ENCODE assay signal across 31 mouse cellular contexts in the genomic region with DNA sequence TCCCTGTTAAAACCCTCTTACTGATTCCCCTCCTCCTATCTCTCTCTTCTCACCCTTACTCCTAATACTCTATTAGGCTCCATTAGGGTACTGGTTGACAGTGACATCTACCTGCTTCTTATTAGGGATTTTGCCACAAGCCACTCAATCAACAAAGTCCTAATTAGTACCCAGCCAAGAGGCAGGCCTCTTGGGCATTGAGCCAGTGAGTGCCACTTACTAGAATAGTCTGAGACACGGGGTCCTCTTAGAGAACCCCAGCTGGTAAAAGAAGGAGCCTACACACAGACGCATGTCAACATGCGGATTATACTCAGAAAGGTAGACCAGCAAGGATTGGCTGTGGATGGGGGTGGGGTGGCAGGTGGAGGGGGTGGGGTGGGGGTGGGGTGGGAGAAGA. TPM values are rescaled to one million over a fixed set of nuclear protein-coding genes. Genes with fewer than 3 reads are reported as not detected.
DNase-seq lines count a peak whose midpoint lies in the region; ATAC-seq and TF ChIP-seq lines count a peak whose summit lies in the region.
"Had no signal": no experiment of that assay in that cellular context is flagged by ENCODE, and none has a peak within 500 bp of the region (broad histone marks: within the 10 kb centered on the region; RNA-seq: fewer than 3 reads in every experiment).

No protein-coding gene starts in this region.

- no peak for TF ChIP-seq CTCF in midbrain, postnatal 0 days (IDR thresholded peaks at IDR 0.05)
- no peak for TF ChIP-seq CTCF in ES-Bruce4 (IDR thresholded peaks at IDR 0.05; ENCODE audit: low read depth, low read length)
- TF ChIP-seq CTCF in small intestine, adult 2 months (IDR thresholded peaks at IDR 0.05; ENCODE audit: extremely low read depth, insufficient read length, insufficient replicate concordance, low read depth, low read length) = no peak

- H3K27me3 ChIP-seq in forebrain, embryonic 14.5 days (replicated peaks; ENCODE audit: control insufficient read depth, insufficient read depth, low read length) = no peaks in the 10 kb centered on the region
- H3K27me3 ChIP-seq in forebrain, embryonic 15.5 days = no peaks in the 10 kb centered on the region
- H3K27me3 ChIP-seq in midbrain, postnatal 0 days (ENCODE audit: insufficient read depth, low read length) = no peaks in the 10 kb centered on the region
- no peaks in the 10 kb centered on the region for H3K27me3 ChIP-seq in midbrain, embryonic 11.5 days (ENCODE audit: control insufficient read depth, insufficient read depth, low read length)
- no peaks in the 10 kb centered on the region for H3K27me3 ChIP-seq in ES-Bruce4 (ENCODE audit: control insufficient read depth, insufficient read depth, low read length, poor library complexity, severe bottlenecking)
- no peaks in the 10 kb centered on the region for H3K27me3 ChIP-seq in small intestine, adult 2 months (ENCODE audit: control insufficient read depth, insufficient read depth, low read length)
- H3K27me3 ChIP-seq: heart, embryonic 12.5 days; heart, embryonic 15.5 days; Patski had no signal

- no peak for TF ChIP-seq POLR2A in ES-Bruce4 (IDR thresholded peaks at IDR 0.05; ENCODE audit: insufficient read depth, low read length)
- TF ChIP-seq POLR2A in small intestine, adult 2 months (IDR thresholded peaks at IDR 0.05; ENCODE audit: low read depth, low read length) = no peak

- no peaks in the 10 kb centered on the region for H3K9me3 ChIP-seq in forebrain, embryonic 14.5 days (replicated peaks; ENCODE audit: control insufficient read depth, low read length)
- no peaks in the 10 kb centered on the region for H3K9me3 ChIP-seq in forebrain, embryonic 15.5 days
- H3K9me3 ChIP-seq in midbrain, postnatal 0 days (ENCODE audit: low read length) = no peaks in the 10 kb centered on the region
- H3K9me3 ChIP-seq in midbrain, embryonic 11.5 days (ENCODE audit: control insufficient read depth, low read length) = no peaks in the 10 kb centered on the region
- peaks cover 8% of the 10 kb centered on the region for H3K9me3 ChIP-seq in ES-Bruce4 (replicated peaks; ENCODE audit: control insufficient read depth, insufficient read depth, low read length, poor library complexity, severe bottlenecking)
- H3K9me3 ChIP-seq: G1E; heart, embryonic 15.5 days had no signal

- ATAC-seq in forebrain, embryonic 14.5 days = peak; percentile 46; the same call in 1 of the 2 replicates
- ATAC-seq in forebrain, embryonic 15.5 days (replicated peaks) = no peak
- ATAC-seq in midbrain, postnatal 0 days (ENCODE audit: low FRiP score) = 0 out of 2 replicates have a peak, but pooled peaks have one; percentile 22
- ATAC-seq in midbrain, embryonic 11.5 days (ENCODE audit: low FRiP score) = no peak
- ATAC-seq: CD4-positive, CD25-positive, alpha-beta regulatory T cell, adult 4 months; forebrain, postnatal 0 days; hindbrain, postnatal 0 days; inflammation-experienced regulatory T-cells, adult 6 months; Patski had no signal

- H3K9ac ChIP-seq in forebrain, embryonic 14.5 days (ENCODE audit: low read length) = no peak overlapping the region
- H3K9ac ChIP-seq in forebrain, embryonic 15.5 days (replicated peaks) = no peak overlapping the region
- no peak overlapping the region for H3K9ac ChIP-seq in midbrain, postnatal 0 days (replicated peaks; ENCODE audit: low read length, poor library complexity, severe bottlenecking)
- H3K9ac ChIP-seq in midbrain, embryonic 11.5 days (ENCODE audit: low read length) = no peak overlapping the region
- no peak overlapping the region for H3K9ac ChIP-seq in ES-Bruce4 (ENCODE audit: low read depth, poor library complexity, severe bottlenecking)
- H3K9ac ChIP-seq: forebrain, postnatal 0 days; heart, embryonic 12.5 days; heart, embryonic 15.5 days; hindbrain, embryonic 14.5 days had no signal

- H3K36me3 ChIP-seq in forebrain, embryonic 14.5 days (ENCODE audit: control insufficient read depth, insufficient read depth, low read length) = no peaks in the 10 kb centered on the region
- no peaks in the 10 kb centered on the region for H3K36me3 ChIP-seq in forebrain, embryonic 15.5 days
- H3K36me3 ChIP-seq in midbrain, postnatal 0 days (ENCODE audit: insufficient read depth, low read length) = no peaks in the 10 kb centered on the region
- H3K36me3 ChIP-seq in midbrain, embryonic 11.5 days (ENCODE audit: control insufficient read depth, insufficient read depth, low read length) = no peaks in the 10 kb centered on the region
- H3K36me3 ChIP-seq in ES-Bruce4 (ENCODE audit: control insufficient read depth, insufficient read depth, low read length, poor library complexity, severe bottlenecking) = peaks cover 7% of the 10 kb centered on the region
- H3K36me3 ChIP-seq in small intestine, adult 2 months (ENCODE audit: control insufficient read depth, insufficient read depth, low read length) = peaks cover 16% of the 10 kb centered on the region
- H3K36me3 ChIP-seq: G1E; heart, embryonic 12.5 days; heart, embryonic 15.5 days had no signal

- no peaks in the 10 kb centered on the region for H3K4me1 ChIP-seq in forebrain, embryonic 14.5 days (ENCODE audit: control insufficient read depth, insufficient read depth, low read length)
- H3K4me1 ChIP-seq in forebrain, embryonic 15.5 days = no peaks in the 10 kb centered on the region
- no peaks in the 10 kb centered on the region for H3K4me1 ChIP-seq in midbrain, postnatal 0 days (ENCODE audit: insufficient read depth, low read length)
- H3K4me1 ChIP-seq in midbrain, embryonic 11.5 days (ENCODE audit: control insufficient read depth, insufficient read depth, low read length) = no peaks in the 10 kb centered on the region
- H3K4me1 ChIP-seq in ES-Bruce4 (ENCODE audit: control insufficient read depth, insufficient read depth, low read length) = peaks cover 14% of the 10 kb centered on the region
- peaks cover 32% of the 10 kb centered on the region for H3K4me1 ChIP-seq in small intestine, adult 2 months (ENCODE audit: control insufficient read depth, insufficient read depth, insufficient read length, low read length)

- TF ChIP-seq EP300 in ES-Bruce4 (IDR thresholded peaks at IDR 0.05; ENCODE audit: insufficient read depth, low read depth, low read length) = no peak

- H3K27ac ChIP-seq in forebrain, embryonic 14.5 days (ENCODE audit: low read depth, low read length) = no peak overlapping the region
- H3K27ac ChIP-seq in forebrain, embryonic 15.5 days (replicated peaks) = no peak overlapping the region
- no peak overlapping the region for H3K27ac ChIP-seq in midbrain, postnatal 0 days (ENCODE audit: low read depth, low read length)
- no peak overlapping the region for H3K27ac ChIP-seq in midbrain, embryonic 11.5 days (ENCODE audit: low read depth, low read length)
- 0 out of 2 replicates have a peak overlapping the region, but pooled peaks have one; percentile 47 for H3K27ac ChIP-seq in ES-Bruce4 (ENCODE audit: insufficient read depth, low read length)
- peak overlapping the region; percentile 87 for H3K27ac ChIP-seq in small intestine, adult 2 months (ENCODE audit: insufficient read depth, low read depth, low read length)
- H3K27ac ChIP-seq: gastrocnemius, adult 2 months; heart, embryonic 15.5 days; hindbrain, embryonic 14.5 days; hindbrain, postnatal 0 days had no signal

- DNase-seq in forebrain, embryonic 14.5 days (ENCODE audit: low spot score) = peak; percentile 58
- no peak for DNase-seq in midbrain, postnatal 0 days (ENCODE audit: low spot score)
- no peak for DNase-seq in midbrain, embryonic 11.5 days (ENCODE audit: low spot score, missing footprints)
- DNase-seq in adrenal gland, adult (ENCODE audit: inconsistent age in 2 of 2, low spot score in 1 of 2) = no peak
- DNase-seq: adrenal gland, adult 2 months; adrenal gland, postnatal 14 days; cerebellum, adult 18-20 months; cerebellum, adult 9-10 months; cerebellum, postnatal 14 days; forebrain, postnatal 0 days; gastrocnemius, adult 2 months; gastrocnemius, postnatal 14 days; heart, adult 11 months; heart, postnatal 14 days; heart, postnatal 4 days; kidney, adult 11 months; kidney, adult 8-10 months had no signal

- no peak overlapping the region for H3K4me3 ChIP-seq in forebrain, embryonic 14.5 days (ENCODE audit: low read depth, low read length)
- no peak overlapping the region for H3K4me3 ChIP-seq in forebrain, embryonic 15.5 days
- H3K4me3 ChIP-seq in midbrain, postnatal 0 days (ENCODE audit: low read depth, low read length) = no peak overlapping the region
- no peak overlapping the region for H3K4me3 ChIP-seq in midbrain, embryonic 11.5 days (ENCODE audit: low read depth, low read length)
- no peak overlapping the region for H3K4me3 ChIP-seq in ES-Bruce4 (ENCODE audit: low read depth, low read length)
- H3K4me3 ChIP-seq in small intestine, adult 2 months (ENCODE audit: low read depth, low read length) = no peak overlapping the region
- H3K4me3 ChIP-seq: gastrocnemius, adult 2 months; heart, embryonic 12.5 days; heart, embryonic 15.5 days had no signal

- WGBS in forebrain, embryonic 14.5 days = 28% methylated on average over 3 of the region's 3 CpGs
- WGBS in forebrain, embryonic 15.5 days = 30% methylated on average over 3 of the region's 3 CpGs
- WGBS in midbrain, postnatal 0 days = 67% methylated on average over 3 of the region's 3 CpGs
- 94% methylated on average over 3 of the region's 3 CpGs for WGBS in midbrain, embryonic 11.5 days
- WGBS in small intestine, adult 2 months = 66% methylated on average over 3 of the region's 3 CpGs

- H3K4me2 ChIP-seq in forebrain, embryonic 14.5 days (ENCODE audit: low read length) = no peak overlapping the region
- H3K4me2 ChIP-seq in forebrain, embryonic 15.5 days (replicated peaks) = no peak overlapping the region
- H3K4me2 ChIP-seq in midbrain, postnatal 0 days (ENCODE audit: low read depth, low read length, poor library complexity, severe bottlenecking) = no peak overlapping the region
- H3K4me2 ChIP-seq in midbrain, embryonic 11.5 days = no peak overlapping the region
- H3K4me2 ChIP-seq: heart, embryonic 12.5 days; heart, embryonic 15.5 days; hindbrain, embryonic 14.5 days had no signal

RNA-seq across cellular contexts. Expression of gene Gpa33, which starts 9.1 kb away (rescaled TPM):
- not detected in 2 replicates for polyA plus RNA-seq in forebrain, embryonic 14.5 days (2014; fragmentation: Nextera tagmentation; extraction: Ambion mirVana)
- polyA plus RNA-seq in forebrain, embryonic 15.5 days (2015; fragmentation: Nextera tagmentation; extraction: Ambion mirVana) = not detected in 2 replicates
- 0.14 TPM in 1 of 2 replicates, not detected in the other for total RNA-seq in midbrain, postnatal 0 days (2014; rRNA removed)
- 0.17 TPM in 1 of 2 replicates, not detected in the other for polyA plus RNA-seq in midbrain, postnatal 0 days (2015; fragmentation: Nextera tagmentation; extraction: Ambion mirVana)
- polyA plus RNA-seq in midbrain, embryonic 11.5 days (2014; fragmentation: Nextera tagmentation; extraction: Ambion mirVana) = 0.17 and 0.38 TPM in 2 replicates
- 49.6 and 55.9 TPM in 2 replicates for polyA plus RNA-seq in ES-Bruce4 (2011; ENCODE audit: insufficient read depth, insufficient read length, low read depth, missing spikeins)
- 249 and 805 TPM in 2 replicates for polyA plus RNA-seq in small intestine, adult 2 months (2012; rRNA removed)
- total RNA-seq: adrenal gland, postnatal 14 days; gastrocnemius, adult 2 months; gastrocnemius, postnatal 14 days; gastrocnemius, postnatal 4 days; heart, adult 8-10 months; heart, postnatal 14 days; heart, postnatal 4 days; hindbrain, postnatal 0 days had no signal
- polyA plus RNA-seq: CD4-positive, CD25-positive, alpha-beta regulatory T cell, adult 4 months; frontal cortex, adult 2 months; G1E; heart, embryonic 15.5 days; hindbrain, embryonic 14.5 days; inflammation-experienced regulatory T-cells, adult 6 months; Patski had no signal

RNA-seq across cellular contexts. Expression of gene Dusp27, which starts 11.4 kb away (rescaled TPM):
- polyA plus RNA-seq in forebrain, embryonic 14.5 days (2014; fragmentation: Nextera tagmentation; extraction: Ambion mirVana) = 0.70 and 0.93 TPM in 2 replicates
- polyA plus RNA-seq in forebrain, embryonic 15.5 days (2015; fragmentation: Nextera tagmentation; extraction: Ambion mirVana) = 0.86 and 0.98 TPM in 2 replicates
- total RNA-seq in midbrain, postnatal 0 days (2014; rRNA removed) = 0.71 and 1.2 TPM in 2 replicates
- polyA plus RNA-seq in midbrain, postnatal 0 days (2015; fragmentation: Nextera tagmentation; extraction: Ambion mirVana) = 0.59 and 0.72 TPM in 2 replicates
- polyA plus RNA-seq in midbrain, embryonic 11.5 days (2014; fragmentation: Nextera tagmentation; extraction: Ambion mirVana) = 2.3 and 2.4 TPM in 2 replicates
- polyA plus RNA-seq in ES-Bruce4 (2011; ENCODE audit: insufficient read depth, insufficient read length, low read depth, missing spikeins) = 3.9 and 5.8 TPM in 2 replicates
- 0.03 and 0.04 TPM in 2 replicates for polyA plus RNA-seq in small intestine, adult 2 months (2012; rRNA removed)
- polyA plus RNA-seq: CD4-positive, CD25-positive, alpha-beta regulatory T cell, adult 4 months; G1E; inflammation-experienced regulatory T-cells, adult 6 months; Patski had no signal

Comparison
In these comparisons a context has a peak if more than half of its experiments do, and no peak if none do; other contexts are left out.
1. ATAC-seq: peak in forebrain, embryonic 14.5 days (single experiment) and midbrain, postnatal 0 days (single experiment); none in forebrain, embryonic 15.5 days (single experiment) and midbrain, embryonic 11.5 days (single experiment).
2. H3K27ac ChIP-seq: peak in ES-Bruce4 (single experiment) and small intestine, adult 2 months (single experiment); none in forebrain, embryonic 14.5 days (single experiment), forebrain, embryonic 15.5 days (single experiment), midbrain, postnatal 0 days (single experiment) and midbrain, embryonic 11.5 days (single experiment).
3. RNA of gene Gpa33, which starts 9.1 kb away (polyA plus RNA-seq): 249 to 805 TPM in small intestine, adult 2 months and 49.6 to 55.9 TPM in ES-Bruce4; 0.17 to 0.38 TPM in midbrain, embryonic 11.5 days, 0.17 TPM in midbrain, postnatal 0 days, not detected in forebrain, embryonic 15.5 days and not detected in forebrain, embryonic 14.5 days; every median in the first group is over 10 times any median in the second.